Mouse (Mus musculus): ENCODE measurements around the gene Pepd.

- no peak for TF ChIP-seq CTCF (IDR thresholded peaks at IDR 0.05; ENCODE audit: insufficient read depth, low read length)
- TF ChIP-seq POLR2A (IDR thresholded peaks at IDR 0.05; ENCODE audit: borderline replicate concordance, extremely low read depth, low read depth, low read length), result no peak
These were observed 18.1 kb downstream of the Pepd start for GRCm38 (mm10) chr7:34930263-34930757.
